Mouse (Mus musculus) layer of hippocampus, postnatal 10 days (tissue): ENCODE measurements around the gene 2410141K09Rik. TPM values are rescaled to one million over a fixed set of nuclear protein-coding genes. Genes with fewer than 3 reads are reported as not detected.
"Not testable (repeated sequence)": the region's sequence is repeated elsewhere in the genome, so short reads cannot be mapped to it uniquely, and the experiment has no call there.

Experiments
- DNase-seq, 2 experiments: peaks; one replicate each; pipeline ENCODE4 v3.0.0; 2021; ENCODE audit warnings: low spot score in 2 of 2
- long read RNA-seq: library from polyadenylated mRNA; stranded (forward); transcript quantifications from one replicate; pipeline ENCODE4 v2.0.0, GENCODE M21; 2023
- total RNA-seq, 2 experiments: library from RNA; stranded (reverse); gene quantifications; 2 replicates each; pipeline ENCODE4 v1.2.3; 2021

2410141K09Rik gene
- total RNA-seq, result not detected
- long read RNA-seq, result 0 reads

DNA sequence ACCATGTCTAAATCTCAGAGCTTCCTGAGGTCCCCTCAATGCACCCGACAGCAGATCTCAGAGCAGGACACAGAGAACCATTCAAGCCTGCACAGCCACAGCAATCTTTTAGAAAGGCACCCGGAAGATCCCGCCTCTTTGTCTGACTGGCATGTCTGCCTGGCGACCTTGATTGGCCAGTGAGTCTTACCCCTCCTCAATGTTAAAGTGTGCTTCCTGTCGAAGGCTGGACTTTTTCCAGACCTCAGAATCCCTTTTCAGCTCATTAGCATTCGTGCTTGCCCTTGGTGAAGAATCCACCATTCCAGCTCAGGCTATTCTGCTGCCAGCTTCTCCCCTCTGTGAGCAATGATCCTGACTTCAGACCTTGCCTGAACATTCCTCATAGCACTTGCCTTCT lies at the start of gene 2410141K09Rik:
TSS of gene 2410141K09Rik (minus strand) at position 101 of the 400 bp plus-strand sequence.
- DNase-seq, result not testable (repeated sequence)

DNA sequence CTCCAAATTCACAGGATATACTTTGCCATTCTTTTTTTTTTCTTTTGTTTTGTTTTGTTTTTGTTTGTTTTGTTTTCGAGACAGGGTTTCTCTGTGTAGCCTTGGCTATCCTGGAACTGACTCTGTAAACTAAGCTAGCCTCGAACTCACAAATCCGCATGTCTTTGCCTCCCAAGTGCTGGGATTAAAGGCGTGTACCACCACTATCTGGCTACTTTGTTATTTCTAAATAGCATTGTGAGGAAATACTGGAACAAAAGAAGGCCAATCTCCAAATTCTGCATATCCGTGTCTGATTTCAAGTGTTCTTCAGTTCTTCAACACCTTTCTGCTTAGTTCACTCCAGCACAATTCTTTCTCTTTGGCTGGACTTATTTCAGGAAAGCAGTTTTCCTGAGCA lies 14.1 kb downstream of the 2410141K09Rik start:
- not testable (repeated sequence) for DNase-seq

DNA sequence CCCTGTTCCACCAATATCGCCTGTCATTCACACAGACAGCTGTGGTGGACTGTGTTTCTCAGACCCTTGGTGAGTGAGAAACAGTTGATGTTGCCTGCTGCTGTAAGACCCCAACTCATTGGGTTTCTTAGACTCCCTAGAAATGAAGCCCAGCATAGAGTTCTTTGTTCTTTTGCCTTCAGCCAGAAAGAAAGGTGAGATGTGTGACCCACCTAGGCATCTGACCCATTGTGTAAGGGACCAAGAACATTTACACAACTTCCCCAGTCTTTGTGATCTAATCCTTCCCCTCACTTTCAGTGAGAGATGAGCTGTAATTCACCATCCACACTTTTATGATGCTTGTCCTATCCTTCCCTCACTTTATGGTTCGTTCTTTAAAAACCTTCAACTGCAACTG lies 26.0 kb downstream of the 2410141K09Rik start:
- DNase-seq, result not testable (repeated sequence)

Other genes starting within 250 kb of the 2410141K09Rik start
- gene Gm10772, start 213.5 kb downstream of the 2410141K09Rik start, total RNA-seq, result not detected